Mouse (Mus musculus): ENCODE measurements around the gene Lrrc26. TPM values are rescaled to one million over a fixed set of nuclear protein-coding genes. Genes with fewer than 3 reads are reported as not detected.
"Not testable (repeated sequence)": the region's sequence is repeated elsewhere in the genome, so short reads cannot be mapped to it uniquely, and the experiment has no call there.

The Lrrc26 gene
- polyA plus RNA-seq, 1 experiment = 0.28 TPM

DNA sequence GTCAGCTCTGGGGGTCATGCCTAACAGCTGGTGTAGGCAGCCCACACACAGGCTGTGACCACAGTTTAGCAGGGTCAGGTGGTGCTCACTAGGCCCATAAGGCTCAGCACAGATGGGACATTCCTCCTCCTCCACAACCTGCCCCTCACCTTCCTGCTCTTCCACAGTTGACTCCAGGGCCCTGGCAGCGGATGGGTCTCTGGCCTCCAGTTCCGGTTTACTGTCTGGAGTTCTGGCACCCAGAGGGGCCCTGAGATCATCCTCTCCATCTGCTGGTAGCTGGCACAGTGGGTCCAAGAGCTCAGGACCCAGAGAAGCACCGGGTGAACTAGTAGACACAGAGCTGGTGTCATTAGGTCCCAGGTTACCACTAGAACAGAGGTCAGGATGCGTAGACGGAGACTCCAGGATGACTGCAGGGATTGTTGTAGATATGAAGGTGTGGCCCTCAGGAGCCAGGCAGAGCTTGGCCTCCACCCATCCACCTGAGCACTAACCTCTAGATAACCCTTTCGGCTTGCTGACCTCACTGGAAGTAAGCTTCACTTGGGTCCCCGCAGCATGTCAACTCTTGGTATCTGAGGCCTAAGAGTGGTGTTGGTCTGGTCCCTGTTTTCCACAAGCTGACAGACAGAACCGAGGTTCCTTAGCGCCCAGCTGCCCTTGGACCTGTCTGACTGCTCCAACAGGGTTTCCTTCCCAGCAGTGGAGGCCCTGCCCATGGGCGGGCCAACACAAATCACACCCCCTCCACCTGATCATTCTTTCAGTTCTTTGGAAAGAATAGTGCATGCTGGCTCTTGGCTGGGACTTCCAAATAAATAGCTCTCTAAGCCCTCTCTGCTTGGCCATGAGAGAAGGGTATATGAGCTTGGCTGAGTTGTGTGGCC lies 43.3 kb upstream of the Lrrc26 start, which contains the start of gene AL732309.1:
AL732309.1 (minus strand) TSS at position 681 of the 890 bp plus-strand sequence.
- Histone ChIP-seq H3K4me3 (ENCODE audit: extremely low read depth, insufficient read depth, insufficient read length) (no peak within 1 kb of the TSS), H3K4me1 (ENCODE audit: control insufficient read depth, insufficient read depth, insufficient read length) (peaks cover 4% of the 10 kb centered on the region), H3K27ac (ENCODE audit: insufficient read depth, low read length) (no peak within 1 kb of the TSS), H3K27me3 (ENCODE audit: control insufficient read depth, insufficient read depth, low read length) (peaks cover 9% of the 10 kb centered on the region), H3K36me3 (ENCODE audit: control insufficient read depth, insufficient read depth, low read length) (peaks cover 25% of the 10 kb centered on the region)
- 90% methylated on average over 10 of the region's 10 CpGs for WGBS
- TF ChIP-seq POLR2A (IDR thresholded peaks at IDR 0.05; ENCODE audit: low read depth, low read length) = no peak
- no peak for TF ChIP-seq CTCF (IDR thresholded peaks at IDR 0.05; ENCODE audit: extremely low read depth, insufficient read depth, insufficient read length, insufficient replicate concordance)
- DNase-seq (ENCODE audit: low read depth in 1 of 2, low spot score in 2 of 2) = no peak

DNA sequence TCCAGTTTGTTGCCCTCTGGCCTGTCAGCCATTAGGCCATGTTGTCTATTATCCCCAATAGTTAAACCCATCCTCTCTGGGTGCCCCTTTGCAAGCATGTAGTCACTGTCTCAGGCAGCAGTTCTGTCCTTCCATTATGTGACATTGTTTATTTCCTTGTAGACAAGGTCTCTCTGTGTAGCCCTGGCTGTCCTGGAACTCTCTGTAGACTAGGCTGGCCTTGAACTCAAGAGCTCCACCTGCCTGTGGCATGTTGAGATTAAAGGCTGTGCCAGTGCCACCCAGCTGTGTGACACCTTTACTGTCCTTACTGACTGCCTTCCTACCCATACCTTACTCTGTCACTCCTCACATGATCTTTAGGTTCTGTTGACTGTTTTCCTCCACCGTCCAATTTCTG lies 37.4 kb upstream of the Lrrc26 start:
- WGBS = 92% methylated on average over 1 of the region's 1 CpGs
- DNase-seq (ENCODE audit: low read depth in 1 of 2, low spot score in 2 of 2) = peak in 1 of 2 experiments; percentile 31
- H3K27ac ChIP-seq (ENCODE audit: insufficient read depth, low read length) = no peak overlapping the region

DNA sequence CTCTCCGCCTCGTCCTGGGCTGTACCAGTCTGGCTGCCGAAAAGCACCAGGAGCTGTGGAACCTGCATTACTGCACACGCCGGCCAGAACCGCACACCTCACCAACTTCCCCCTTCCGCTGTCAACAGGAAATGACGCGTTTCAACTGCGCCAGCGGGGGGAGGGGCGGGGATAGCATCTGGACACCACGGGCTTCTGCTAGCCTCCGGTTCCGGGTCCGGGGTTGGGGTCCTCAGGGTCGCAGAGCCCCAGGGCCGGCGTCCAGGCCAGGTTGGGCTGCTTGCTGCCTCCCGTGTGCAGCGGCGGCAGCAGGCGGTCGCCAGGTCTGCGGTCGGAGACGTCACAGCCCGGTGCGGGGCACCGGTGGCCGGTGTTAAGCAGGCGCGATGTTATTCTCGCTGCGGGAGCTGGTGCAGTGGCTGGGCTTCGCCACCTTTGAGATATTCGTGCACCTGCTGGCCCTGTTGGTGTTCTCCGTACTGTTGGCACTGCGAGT lies 34.4 kb upstream of the Lrrc26 start, which contains the start of gene Tmem203:
Tmem203 (plus strand) TSS at position 156 of the 496 bp plus-strand sequence.
- Histone ChIP-seq H3K27me3 (ENCODE audit: control insufficient read depth, insufficient read depth, low read length) (no peaks in the 10 kb centered on the region), H3K4me3 (ENCODE audit: extremely low read depth, insufficient read depth, insufficient read length) (peak within 1 kb of the TSS; percentile 98), H3K27ac (ENCODE audit: insufficient read depth, low read length) (peak within 1 kb of the TSS; percentile 86), H3K4me1 (ENCODE audit: control insufficient read depth, insufficient read depth, insufficient read length) (peaks cover 9% of the 10 kb centered on the region), H3K36me3 (ENCODE audit: control insufficient read depth, insufficient read depth, low read length) (peaks cover 8% of the 10 kb centered on the region)
- TF ChIP-seq CTCF (IDR thresholded peaks at IDR 0.05; ENCODE audit: extremely low read depth, insufficient read depth, insufficient read length, insufficient replicate concordance) (no peak), POLR2A (IDR thresholded peaks at IDR 0.05; ENCODE audit: low read depth, low read length) (peak; percentile 40; the same call in 1 of the 2 replicates)
- WGBS = 1% methylated on average over 39 of the region's 39 CpGs
- DNase-seq (ENCODE audit: low read depth in 1 of 2, low spot score in 2 of 2) = peak; percentile 82 to 84

More for the DNA sequence above, 37.4 kb upstream of the Lrrc26 start:
- Histone ChIP-seq H3K4me1 (ENCODE audit: control insufficient read depth, insufficient read depth, insufficient read length) (peaks cover 9% of the 10 kb centered on the region), H3K4me3 (ENCODE audit: extremely low read depth, insufficient read depth, insufficient read length) (no peak overlapping the region), H3K36me3 (ENCODE audit: control insufficient read depth, insufficient read depth, low read length) (peaks cover 29% of the 10 kb centered on the region), H3K27me3 (ENCODE audit: control insufficient read depth, insufficient read depth, low read length) (no peaks in the 10 kb centered on the region)
- TF ChIP-seq POLR2A (IDR thresholded peaks at IDR 0.05; ENCODE audit: low read depth, low read length) (no peak), CTCF (IDR thresholded peaks at IDR 0.05; ENCODE audit: extremely low read depth, insufficient read depth, insufficient read length, insufficient replicate concordance) (peak; percentile 8; the same call in 1 of the 2 replicates)

DNA sequence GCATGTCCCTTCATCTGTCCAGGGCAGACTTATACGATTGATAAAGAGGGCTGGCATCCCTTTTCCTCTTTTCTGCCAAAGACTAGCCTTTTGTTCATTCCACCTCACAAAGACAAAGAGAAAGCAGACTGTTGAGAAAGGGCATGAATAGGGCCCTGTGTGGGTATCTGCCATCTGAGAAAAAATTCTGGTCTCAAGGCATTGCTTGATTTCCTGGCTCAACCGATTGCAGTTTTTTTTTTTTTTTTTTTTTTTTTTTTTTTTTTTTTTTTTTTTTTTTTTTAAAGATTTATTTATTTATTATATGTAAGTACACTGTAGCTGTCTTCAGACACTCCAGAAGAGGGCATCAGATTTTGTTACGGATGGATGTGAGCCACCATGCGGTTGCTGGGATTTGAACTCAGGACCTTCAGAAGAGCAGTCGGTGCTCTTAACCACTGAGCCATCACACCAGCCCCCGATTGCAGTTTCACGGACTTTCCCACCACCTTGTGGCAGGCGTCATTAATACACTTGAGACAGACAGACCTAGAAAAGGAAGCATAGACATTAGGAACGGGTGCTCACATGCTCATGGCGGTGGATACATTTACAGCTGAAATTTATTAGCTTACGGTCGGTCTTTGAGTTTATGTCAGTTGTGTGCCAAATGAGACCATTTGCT lies 33.1 kb upstream of the Lrrc26 start:
- peak; percentile 2; the same call in 1 of the 2 replicates for TF ChIP-seq CTCF (IDR thresholded peaks at IDR 0.05; ENCODE audit: extremely low read depth, insufficient read depth, insufficient read length, insufficient replicate concordance)
- peak; percentile 55 to 67 for DNase-seq (ENCODE audit: low read depth in 1 of 2, low spot score in 2 of 2)

DNA sequence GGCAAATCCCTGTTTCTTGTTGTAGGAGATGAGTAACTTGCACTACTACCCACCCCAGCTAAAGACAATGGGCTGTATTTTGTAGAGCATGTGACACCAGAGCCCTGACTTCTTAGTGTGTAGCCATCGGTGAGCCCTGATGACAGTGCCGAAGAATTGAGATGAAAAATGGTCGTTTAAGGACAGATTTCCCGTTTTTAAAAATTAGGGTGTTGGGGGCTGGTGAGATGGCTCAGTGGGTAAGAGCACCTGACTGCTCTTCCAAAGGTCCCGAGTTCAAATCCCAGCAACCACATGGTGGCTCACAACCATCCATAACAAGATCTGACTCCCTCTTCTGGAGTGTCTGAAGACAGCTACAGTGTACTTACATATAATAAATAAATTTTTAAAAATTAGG lies 32.5 kb upstream of the Lrrc26 start:
- 82% methylated on average over 5 of the region's 5 CpGs for WGBS
- not testable (repeated sequence) for H3K4me1 ChIP-seq (ENCODE audit: control insufficient read depth, insufficient read depth, insufficient read length); H3K4me3 ChIP-seq (ENCODE audit: extremely low read depth, insufficient read depth, insufficient read length); H3K27ac ChIP-seq (ENCODE audit: insufficient read depth, low read length); H3K27me3 ChIP-seq (ENCODE audit: control insufficient read depth, insufficient read depth, low read length); DNase-seq (ENCODE audit: low read depth in 1 of 2, low spot score in 2 of 2); H3K36me3 ChIP-seq (ENCODE audit: control insufficient read depth, insufficient read depth, low read length)

More for the DNA sequence above, 33.1 kb upstream of the Lrrc26 start:
- not testable (repeated sequence) for H3K36me3 ChIP-seq (ENCODE audit: control insufficient read depth, insufficient read depth, low read length); H3K27me3 ChIP-seq (ENCODE audit: control insufficient read depth, insufficient read depth, low read length); H3K4me1 ChIP-seq (ENCODE audit: control insufficient read depth, insufficient read depth, insufficient read length); H3K27ac ChIP-seq (ENCODE audit: insufficient read depth, low read length)
- 27% methylated on average over 12 of the region's 12 CpGs for WGBS
- H3K4me3 ChIP-seq (ENCODE audit: extremely low read depth, insufficient read depth, insufficient read length) = 0 out of 2 replicates have a peak overlapping the region, but pooled peaks have one; percentile 98

DNA sequence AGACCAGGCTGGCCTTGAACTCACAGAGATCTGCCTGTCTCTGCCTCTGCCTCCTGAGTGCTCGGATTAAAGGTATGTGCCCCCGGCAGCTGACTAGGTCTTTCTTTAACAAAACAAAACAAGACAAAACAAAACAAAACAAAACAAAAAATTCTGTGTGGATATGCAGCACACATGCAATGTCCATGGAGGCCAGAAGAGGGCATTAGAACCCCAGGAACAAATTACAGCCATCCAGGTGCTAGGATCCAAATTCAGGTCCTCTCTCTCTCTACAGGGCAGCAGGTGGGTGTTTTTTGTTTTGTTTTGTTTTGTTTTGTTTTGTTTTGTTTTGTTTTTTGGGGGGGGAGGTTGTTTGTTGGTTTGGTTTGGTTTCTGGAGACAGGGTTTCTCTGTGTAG lies 30.8 kb upstream of the Lrrc26 start:
- TF ChIP-seq CTCF (IDR thresholded peaks at IDR 0.05; ENCODE audit: extremely low read depth, insufficient read depth, insufficient read length, insufficient replicate concordance) = peak; percentile 22; the same call in 1 of the 2 replicates
- TF ChIP-seq POLR2A (IDR thresholded peaks at IDR 0.05; ENCODE audit: low read depth, low read length) = no peak
- Histone ChIP-seq H3K27me3 (ENCODE audit: control insufficient read depth, insufficient read depth, low read length) (no peaks in the 10 kb centered on the region), H3K4me1 (ENCODE audit: control insufficient read depth, insufficient read depth, insufficient read length) (peaks cover 18% of the 10 kb centered on the region), H3K27ac (ENCODE audit: insufficient read depth, low read length) (no peak overlapping the region), H3K36me3 (ENCODE audit: control insufficient read depth, insufficient read depth, low read length) (no peaks in the 10 kb centered on the region), H3K4me3 (ENCODE audit: extremely low read depth, insufficient read depth, insufficient read length) (no peak overlapping the region)
- no peak for DNase-seq (ENCODE audit: low read depth in 1 of 2, low spot score in 2 of 2)
- WGBS = 82% methylated on average over 2 of the region's 2 CpGs
